Mouse (Mus musculus) megakaryocyte, embryonic 14.5 days (primary cell): Measurements from ENCODE around the gene Pcf11.

Experiments used
- FLI1 ChIP-seq: IDR thresholded peaks from 2 replicates; pipeline ENCODE4 v1.6.1; 2012; ENCODE audit warnings: low read length, inconsistent platforms, mixed read lengths
- GATA1 ChIP-seq: IDR thresholded peaks from 3 replicates; pipeline ENCODE4 v1.6.1; 2012; ENCODE audit warnings: mixed read lengths, low read length, inconsistent platforms, borderline replicate concordance

- no peak for TF ChIP-seq GATA1
- no peak for TF ChIP-seq FLI1
Observed at GRCm38 (mm10) chr7:92610830-92611229, 58.9 kb downstream of the Pcf11 start.
